Mouse (Mus musculus) embryo, embryonic 11.5 days (tissue): ENCODE data around the gene Dzip1l.
A peak's percentile ranks its signal among the peaks of the same experiment; 100 is the strongest.
"Not testable (repeated sequence)": the region's sequence is repeated elsewhere in the genome, so short reads cannot be mapped to it uniquely, and the experiment has no call there.

ENCODE experiments used
- DNase-seq: peaks from one replicate; pipeline ENCODE4 v3.0.0-alpha.2; 2012; ENCODE audit warnings: low read depth, low spot score

The Dzip1l gene

DNA sequence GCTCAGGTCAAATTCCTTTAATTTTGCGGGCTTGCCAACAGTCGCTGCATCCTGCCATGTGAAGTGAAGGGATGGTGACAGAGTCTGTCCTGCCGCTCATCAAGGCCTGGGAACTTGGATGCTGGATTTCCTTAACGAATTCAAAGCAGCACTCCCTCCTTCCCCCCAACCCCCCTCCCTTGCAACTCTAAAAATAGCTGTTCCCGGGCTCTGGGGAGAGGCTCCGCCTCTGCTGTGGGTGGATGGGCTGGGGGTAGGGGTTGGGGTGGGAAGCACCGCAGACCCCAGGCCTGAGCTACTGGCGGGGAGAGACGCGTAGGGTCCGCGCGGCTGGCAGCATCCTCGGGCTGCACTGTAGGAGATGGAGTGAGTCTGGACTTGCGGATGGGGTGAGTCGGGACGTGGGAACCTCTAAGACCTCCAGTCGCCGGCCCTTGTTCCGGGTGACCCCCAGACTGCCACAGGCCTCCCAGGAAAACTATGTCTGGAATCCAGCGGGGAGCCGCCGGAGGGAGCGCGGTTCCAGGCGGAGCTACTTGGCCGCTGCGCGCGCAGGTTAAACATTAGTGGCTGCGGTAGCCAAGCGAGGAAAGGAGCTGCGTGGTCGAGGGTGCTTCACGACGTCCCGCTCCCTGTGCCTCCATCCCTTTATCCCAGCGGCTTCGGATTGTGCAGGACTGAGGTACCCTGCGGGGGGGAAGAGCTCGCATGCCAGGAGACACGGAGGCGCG, at the start of gene Dzip1l:
TSS of gene Dzip1l (plus strand) at position 216 of the 731 bp plus-strand sequence.
- peak; percentile 72 for DNase-seq

DNA sequence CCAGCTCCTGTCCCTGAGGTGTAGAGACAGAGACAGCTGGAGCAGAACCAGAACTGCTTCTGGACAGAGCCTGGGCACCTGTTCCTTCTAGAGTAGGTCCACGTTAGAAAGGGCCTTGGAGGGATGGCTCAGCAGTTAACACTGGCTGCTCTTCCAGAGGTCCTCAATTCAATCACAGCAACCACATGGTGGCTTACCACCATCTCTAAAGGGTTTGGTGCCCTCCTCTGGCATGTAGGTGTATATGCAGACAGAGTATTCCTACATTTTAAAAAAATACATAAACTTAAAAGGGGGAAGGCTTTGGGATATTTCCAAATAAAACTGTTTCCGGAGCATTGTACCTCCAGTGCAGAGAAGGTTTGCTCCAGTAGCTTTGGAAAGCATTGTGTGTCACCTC, 48.6 kb upstream of the Dzip1l start:
- DNase-seq: no peak

DNA sequence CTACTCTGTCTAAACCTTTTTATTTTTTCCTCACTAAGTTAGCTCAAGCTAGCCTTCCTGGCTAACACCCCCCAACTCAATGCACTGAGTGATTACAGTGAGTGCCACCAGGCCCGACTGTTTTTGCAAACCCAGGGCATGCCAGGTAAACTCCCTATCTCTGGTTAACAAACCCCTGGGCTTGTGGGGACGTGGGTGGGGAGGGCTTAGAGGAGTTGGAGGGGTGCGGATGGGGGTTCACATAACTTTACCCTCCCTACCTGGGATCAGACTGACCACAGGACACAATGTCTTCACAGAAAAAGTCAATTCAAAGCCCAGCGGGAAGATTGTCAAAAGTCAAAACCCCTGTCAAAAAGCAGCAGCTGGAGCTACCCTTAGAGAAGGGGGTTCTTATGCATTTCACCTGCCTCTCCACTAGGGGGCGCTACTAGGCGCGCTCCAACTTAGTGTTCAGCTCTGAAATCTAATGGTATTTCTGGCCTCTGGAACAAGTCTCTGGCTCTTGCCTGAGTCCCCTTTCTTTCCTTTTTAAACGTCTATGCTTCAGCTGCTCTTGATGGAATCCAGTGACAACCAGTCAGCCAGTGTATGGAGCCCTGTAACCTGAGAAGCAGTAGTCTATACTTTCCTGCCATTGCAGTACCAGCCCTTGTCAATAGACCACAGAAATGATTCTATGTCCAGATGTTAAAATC, 41.6 kb upstream of the Dzip1l start:
- peak; percentile 45 for DNase-seq

DNA sequence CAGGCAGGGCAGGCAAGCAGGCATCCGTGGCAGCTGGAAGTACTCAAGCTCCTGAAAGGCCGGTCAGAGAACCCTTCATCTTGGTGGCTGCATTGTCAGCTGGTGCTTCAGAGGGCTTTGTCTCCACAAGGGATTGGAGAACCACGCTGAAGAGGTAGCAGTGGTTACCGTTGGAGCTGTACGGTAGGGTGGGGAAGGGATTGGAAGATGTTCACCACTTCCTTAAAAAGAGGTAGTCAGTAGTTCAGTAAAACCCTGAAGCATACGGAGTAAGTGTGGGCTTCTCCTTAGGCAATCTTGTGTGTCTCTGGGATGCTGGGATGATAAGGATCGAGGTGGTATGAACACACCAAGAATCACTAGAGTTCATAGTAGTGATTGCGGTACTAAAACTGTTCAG, 38.2 kb upstream of the Dzip1l start:
- DNase-seq: no peak

DNA sequence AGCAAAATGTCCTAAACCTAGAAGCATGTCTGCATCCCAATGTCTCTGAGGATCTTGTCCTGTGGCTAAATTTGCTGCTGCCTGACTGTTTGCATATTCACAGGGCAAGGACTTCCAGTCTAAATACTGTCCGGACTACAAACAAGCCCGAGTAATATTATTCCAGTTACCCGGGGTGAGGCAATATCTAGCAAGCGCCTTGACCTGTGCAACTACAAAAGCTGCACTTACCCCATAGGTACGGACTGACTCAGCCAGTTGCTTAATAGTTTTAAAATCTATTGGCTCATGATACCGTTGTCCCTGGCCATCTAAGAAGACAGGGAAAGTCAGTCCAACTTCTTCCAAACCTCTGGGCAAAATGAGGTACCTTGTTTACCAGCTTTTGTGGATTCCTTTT, 30.2 kb upstream of the Dzip1l start:
- DNase-seq: not testable (repeated sequence)

DNA sequence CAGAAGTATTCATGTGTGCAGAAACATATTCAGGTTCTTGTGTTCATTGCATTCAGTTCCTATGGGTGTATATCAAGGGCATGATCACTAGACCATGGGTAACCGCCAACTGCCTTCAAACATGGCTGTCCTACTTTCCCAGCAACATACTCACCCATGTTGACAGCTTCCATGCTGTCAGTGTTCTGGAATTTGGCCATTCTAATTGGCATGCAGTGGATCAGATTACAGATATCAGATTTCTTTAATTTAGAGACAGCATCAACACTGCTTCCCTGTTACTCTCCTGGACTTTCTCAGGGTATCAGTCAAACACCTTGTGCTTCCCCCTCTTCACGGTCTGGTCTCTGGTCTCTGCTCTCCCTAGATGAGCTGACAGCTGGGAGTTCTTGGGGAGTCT, 25.7 kb upstream of the Dzip1l start:
- DNase-seq: no peak

DNA sequence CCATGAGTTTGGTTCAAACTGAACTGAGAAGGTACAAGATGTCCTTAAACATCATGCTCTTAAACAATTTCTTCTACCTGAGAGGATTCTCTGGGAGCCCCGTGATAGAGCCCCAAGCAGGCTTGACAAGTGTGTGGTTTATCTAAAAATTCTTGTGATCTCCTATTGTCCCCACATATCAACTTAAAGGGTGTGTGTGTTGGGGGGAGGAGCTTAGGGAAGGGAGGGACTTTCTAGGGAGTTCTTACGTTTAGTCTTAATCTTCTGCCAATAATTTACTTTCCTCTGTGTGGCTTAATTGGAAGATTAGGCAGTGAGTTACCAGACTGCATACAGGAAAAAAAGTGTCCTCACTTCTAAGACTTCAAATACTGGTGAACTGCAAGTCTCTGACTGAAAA, 17.1 kb upstream of the Dzip1l start, which contains the start of gene A4gnt:
TSS of gene A4gnt (plus strand) at position 301 of the 400 bp plus-strand sequence.
- no peak for DNase-seq

DNA sequence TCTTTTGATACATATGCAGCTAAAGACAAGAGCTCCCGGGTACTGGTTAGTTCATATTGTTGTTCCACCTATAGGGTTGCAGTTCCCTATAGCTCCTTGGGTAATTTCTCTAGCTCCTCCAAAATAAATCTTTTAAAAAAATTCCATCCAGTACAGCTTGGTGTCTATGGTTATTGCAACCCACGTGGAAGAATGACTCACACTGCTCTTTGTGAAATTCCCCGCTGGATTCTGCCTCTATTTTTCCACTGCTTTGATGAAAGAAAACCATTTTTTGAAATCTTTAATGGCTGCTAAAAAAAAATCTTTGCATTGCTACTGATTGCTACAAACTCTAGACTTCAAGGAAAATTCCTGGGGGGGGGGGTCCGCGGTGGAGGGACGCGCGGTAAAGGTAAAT, 9.6 kb upstream of the Dzip1l start:
- no peak for DNase-seq

DNA sequence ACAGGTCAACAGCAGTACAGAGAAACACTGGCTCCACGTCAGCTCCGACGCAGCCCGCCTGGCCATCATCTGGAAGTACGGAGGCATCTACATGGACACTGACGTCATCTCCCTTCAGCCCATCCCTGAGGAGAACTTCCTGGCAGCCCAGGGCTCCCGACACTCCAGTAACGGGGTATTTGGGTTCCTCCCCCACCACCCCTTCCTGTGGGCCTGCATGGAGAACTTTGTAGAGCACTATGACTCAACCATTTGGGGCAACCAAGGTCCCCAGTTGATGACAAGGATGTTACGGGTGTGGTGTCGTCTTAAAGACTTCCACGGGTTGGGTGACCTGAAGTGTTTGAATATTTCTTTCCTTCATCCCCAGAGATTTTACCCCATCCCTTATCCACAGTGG, 9.1 kb upstream of the Dzip1l start:
- no peak for DNase-seq

DNA sequence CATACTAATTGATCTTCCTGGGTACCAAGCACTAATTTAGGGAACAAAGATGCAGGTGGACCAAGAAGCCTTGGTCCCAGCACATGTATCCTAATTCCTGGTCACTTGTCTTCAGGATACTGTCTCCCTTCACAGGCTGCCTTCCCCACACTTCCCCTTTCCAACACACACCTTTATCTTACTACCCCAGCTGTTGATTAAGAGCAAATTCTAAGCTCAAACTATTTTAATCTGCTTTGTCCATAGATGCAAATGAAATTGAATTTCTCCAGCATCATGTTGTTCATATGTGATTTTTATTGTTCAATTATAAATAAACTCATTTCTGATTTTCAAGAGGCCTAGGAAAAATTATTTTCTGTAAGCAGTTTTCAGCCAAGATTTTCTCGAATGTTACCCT, 7.3 kb upstream of the Dzip1l start:
- DNase-seq: no peak

DNA sequence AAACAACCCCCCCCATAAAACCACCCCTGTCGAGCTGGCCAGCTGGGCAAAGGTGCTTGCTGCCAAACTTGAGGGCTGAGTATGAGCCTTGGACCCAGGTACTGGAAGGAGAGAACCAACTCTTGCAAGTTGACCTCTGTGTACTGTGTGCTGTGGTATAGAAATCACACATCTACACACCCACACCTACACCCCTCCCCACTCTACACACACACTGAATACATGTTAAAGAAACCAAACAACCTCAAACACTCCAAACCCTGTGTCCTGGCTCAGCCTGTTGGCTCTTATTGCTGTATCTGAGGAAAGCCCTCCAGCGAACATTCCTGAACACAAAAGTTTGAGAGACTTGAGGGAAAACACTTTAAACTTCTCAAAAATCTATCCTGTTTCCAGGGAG, 6.3 kb upstream of the Dzip1l start:
- no peak for DNase-seq

DNA sequence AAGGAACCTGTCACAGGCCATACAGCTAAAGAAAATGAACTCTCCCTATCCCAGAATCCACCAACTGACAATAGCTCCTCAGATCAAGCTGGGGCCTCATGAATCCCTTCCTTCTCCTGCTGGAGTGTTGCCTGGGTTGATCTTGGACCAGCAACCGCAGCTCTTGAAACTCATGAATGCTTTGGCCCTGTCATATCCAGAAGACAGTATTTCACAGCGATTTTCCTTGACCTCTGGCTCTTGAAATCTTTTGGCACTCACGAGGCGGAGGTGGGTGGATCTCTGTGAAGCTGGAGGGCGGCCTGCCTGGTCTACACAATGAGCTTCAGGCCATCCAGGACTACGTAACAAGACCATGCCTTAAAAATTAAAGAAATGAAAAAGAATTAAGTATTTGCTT, 5.2 kb upstream of the Dzip1l start:
- DNase-seq: no peak

DNA sequence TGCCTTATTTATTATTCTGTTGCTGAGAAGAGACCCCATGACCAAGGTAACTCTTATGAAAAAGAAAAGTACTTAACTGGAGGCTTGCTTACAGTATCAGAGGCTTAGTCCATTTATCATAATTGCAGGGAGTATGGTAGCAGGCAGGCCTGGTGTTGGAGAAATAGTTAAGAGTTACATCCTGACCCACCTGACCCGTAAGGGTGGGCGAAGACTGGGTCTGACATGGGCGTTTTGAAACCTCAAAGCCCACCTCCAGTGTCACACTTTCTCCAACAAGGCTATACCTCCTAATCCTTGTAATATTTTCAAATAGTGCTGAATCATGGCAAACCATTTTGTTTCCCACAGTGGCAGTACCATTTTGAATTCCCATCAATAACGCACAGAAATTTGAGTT, 715 bp upstream of the Dzip1l start:
- no peak for DNase-seq

DNA sequence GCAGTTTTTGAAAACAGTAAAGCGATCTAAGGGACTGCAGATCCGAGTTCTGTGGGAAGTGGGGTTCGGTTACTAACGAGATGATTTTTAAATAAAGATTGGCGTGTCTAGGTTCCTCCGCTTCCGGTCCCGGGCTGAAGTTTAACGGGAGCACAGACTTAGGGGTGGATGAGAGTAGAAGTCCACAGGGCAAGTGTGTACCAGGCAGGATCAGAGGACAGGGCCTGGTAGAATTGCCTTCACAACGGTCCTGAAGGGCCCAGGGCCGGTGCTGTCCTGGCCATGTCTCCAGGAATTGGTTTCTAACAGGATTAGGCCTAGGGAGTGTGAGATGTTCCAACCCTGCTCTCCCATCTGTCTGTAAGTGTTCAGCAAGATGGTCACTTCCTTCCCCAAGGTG, 775 bp downstream of the Dzip1l start:
- DNase-seq: no peak

DNA sequence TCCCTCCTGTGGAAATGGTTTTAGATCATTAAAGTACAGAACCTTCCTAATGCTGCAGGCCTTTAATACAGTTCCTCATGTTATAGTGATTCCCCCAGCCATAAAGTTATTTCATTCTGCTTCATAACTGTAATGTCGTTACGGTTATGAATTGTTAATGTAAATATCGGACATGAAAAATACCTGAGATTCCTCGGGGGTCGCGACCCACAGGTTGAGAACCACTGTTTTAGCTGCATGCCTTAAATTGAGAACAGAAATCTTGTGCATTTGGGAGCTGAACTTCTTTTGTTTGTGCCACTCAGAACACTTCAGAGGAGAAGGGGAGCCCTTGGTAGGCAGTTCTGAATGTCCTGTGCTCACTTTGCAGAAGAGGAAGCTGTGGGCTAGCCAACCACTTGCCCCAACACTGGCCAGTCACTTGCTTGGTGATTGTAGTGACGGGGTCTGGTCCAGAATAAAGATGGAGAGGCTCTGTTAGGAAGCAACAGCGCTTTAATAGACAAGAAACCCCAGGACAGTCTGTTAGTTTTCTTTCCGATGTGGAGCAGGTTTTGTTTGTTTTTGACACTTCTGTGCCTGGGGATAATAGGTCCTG, 1.3 kb downstream of the Dzip1l start:
- DNase-seq: no peak

DNA sequence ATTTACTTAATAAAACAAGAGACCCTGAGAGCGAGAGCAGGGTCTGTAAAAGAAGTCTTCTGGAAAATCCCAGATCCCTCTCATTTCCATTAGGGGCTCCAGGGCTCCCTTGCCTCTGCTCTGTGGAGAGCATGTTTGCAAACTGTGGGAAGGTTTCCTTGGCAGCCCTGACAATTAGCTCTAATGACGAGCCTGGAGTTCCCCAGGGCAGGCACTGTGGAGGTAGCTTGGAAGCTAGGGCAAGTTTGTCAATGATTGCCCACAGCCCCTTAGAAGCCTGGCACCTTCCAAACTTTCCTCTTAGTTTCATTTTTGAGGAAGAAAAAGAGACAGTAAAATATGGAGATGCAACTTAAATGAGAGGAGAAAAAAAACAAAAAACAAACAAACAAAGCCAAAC, 2.5 kb downstream of the Dzip1l start:
- no peak for DNase-seq

DNA sequence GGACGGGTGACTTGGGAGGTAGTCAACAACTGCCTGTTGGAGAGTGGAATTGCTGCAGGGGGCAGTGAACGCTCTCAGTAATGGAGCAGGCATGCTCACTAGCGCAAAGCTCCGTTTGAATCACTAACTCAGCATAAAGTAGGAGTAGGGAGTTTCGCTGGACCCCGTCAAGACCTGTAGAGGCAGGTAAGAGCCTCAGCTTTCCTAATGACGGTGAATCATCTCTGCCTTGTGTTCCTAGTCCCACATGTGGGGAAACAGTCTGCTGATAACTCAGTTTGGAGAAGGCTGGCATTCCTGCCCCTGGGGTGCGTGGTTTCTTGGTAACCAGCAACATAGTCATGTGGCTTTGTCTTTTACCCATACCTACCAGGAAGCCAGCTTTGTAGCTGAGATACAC, 3.0 kb downstream of the Dzip1l start:
- no peak for DNase-seq

DNA sequence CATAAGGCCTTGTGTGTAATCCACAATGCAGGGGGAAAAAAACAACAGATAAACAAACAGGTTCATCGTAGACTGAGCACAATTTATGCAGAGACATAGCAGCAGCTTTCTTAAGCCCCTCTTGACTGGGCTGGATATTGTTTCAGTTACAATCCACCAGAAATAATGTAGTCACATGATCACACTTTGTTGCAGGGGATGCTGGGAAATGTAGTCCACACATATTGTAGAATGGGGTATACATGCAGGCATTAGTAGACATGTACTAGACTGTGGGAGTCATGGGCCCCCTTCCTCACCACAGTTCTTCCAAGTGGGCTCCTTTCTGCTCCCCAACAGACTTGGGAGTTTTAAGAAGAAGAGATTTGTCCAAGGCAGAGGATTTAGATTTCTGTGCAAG, 7.5 kb downstream of the Dzip1l start:
- no peak for DNase-seq

DNA sequence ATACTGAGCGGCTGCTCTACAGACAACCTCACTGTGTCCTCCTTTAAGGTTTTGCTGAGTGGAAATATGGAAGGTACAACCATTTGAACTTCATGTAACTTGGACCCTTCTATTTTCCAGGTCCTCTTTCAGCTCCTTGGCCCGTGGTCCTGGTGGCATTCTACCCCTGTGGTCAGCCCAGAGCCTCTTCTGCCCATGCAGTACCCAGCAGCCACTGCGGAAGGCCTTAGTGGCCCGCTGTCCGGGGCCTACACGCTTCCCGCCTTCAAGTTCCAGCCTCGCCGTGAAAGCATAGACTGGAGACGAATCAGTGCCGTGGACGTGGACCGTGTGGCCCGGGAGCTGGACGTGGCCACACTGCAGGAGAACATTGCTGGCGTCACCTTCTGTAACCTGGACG, 7.9 kb downstream of the Dzip1l start:
- DNase-seq: no peak

DNA sequence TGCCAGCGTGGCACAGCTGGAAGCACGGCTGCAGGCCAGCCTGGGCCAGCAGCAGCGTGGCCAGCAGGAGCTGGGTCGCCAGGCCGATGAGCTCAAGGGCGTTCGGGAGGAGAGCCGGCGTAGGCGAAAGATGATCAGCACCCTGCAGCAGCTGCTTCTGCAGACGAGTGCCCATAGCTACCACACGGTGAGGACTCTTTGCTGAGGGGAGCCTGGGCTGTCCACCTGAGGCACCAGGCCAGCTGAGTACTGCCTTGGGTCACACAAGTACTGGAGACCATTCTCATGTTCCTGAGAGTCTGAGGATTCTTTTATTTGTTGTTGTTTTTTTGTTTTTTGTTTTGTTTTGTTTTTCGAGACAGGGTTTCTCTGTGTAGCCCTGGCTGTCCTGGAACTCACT, 8.4 kb downstream of the Dzip1l start:
- no peak for DNase-seq

DNA sequence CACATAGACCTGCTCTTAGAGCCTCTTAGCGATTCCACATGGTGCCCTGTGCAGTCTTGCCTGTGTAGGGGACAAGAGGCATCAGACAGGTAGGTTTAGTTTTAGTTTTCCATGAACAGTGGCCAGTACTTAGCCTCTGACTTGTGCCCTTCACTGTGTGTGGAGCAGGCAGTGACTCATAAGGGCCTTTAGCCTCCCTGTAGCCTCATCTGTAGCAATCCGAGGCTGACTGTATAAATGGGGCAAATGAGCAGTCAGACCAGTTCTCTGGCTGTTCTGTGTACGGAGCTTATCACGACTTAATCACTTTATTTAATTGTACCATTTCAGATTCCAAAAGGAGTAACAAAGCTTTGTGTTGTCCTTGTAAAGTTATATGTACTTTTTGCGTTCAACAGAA, 10.7 kb downstream of the Dzip1l start:
- DNase-seq: no peak

DNA sequence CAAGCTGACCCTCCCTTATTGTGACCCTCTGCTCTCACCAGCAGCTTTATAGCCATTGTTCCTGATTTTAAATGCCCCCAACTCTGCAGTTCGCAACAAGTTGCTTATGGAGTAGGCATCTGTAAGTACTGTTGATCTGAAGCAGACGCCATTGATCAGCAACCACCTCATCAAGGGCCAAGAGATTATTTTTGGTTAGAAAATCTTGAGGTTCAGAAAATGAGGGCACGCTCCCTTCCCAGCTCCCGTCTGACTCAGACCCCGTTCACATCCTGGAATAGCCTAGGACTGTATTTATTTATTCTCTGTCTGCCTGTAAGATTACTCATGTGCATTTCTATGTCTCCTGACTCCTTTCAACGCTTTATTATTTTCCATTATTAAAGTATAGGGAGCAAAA, 16.1 kb downstream of the Dzip1l start:
- no peak for DNase-seq

DNA sequence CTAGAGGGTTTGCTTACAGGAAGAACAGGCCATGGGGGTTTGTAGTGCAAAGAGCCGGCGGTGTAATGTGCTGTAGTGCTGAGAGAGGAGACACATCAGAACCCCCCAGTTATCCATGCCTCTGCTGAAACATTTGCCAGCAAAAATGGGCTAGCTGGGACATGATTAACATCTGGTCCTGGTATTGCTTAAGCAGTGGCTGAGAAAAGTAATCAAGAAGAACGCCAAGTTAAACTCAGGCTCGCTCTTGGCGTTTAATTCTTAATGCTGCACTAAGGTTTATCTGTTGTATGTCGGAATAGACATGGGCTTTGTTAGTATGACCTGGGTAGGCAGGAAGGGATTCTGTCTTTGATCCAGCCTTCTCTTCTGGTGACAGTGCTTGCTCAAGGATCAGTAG, 16.8 kb downstream of the Dzip1l start:
- DNase-seq: no peak
